Mouse (Mus musculus) monocyte, adult 5-6 weeks (primary cell): Measurements from ENCODE around the gene Nif3l1. TPM values are rescaled to one million over a fixed set of nuclear protein-coding genes. Genes with fewer than 3 reads are reported as not detected.

Experiments
- ATAC-seq: fragments of 153-309, 156-312 bp; replicated peaks from 2 replicates; pipeline ENCODE4 v1.8.0; 2017; ENCODE audit warnings: mild to moderate bottlenecking; ENCODE audit not compliant: low TSS enrichment, insufficient number of reproducible peaks, severe bottlenecking, poor library complexity, low FRiP score
- total RNA-seq: library from RNA; stranded (forward); fragments of 200-1000, 200-491, 200-594 nt; gene quantifications from 3 replicates; pipeline ENCODE4 v1.2.3, GENCODE M21; 2017

Nif3l1 gene
- total RNA-seq, 1 experiment from 2014 or later = 11.5 TPM

GRCm38 (mm10) chr1:58445861-58446260 is 910 bp downstream of the Nif3l1 start:
- ATAC-seq = no peak

- no peak for ATAC-seq
Observed at GRCm38 (mm10) chr1:58447766-58448165, 2.8 kb downstream of the Nif3l1 start.

- no peak for ATAC-seq
Observed at GRCm38 (mm10) chr1:58448396-58448795, 3.4 kb downstream of the Nif3l1 start.

GRCm38 (mm10) chr1:58454316-58454715 is 9.4 kb downstream of the Nif3l1 start:
- no peak for ATAC-seq

- no peak for ATAC-seq
Observed at GRCm38 (mm10) chr1:58458175-58458574, 13.2 kb downstream of the Nif3l1 start.

- ATAC-seq = no peak
Observed at GRCm38 (mm10) chr1:58458867-58459266, 13.9 kb downstream of the Nif3l1 start.

- no peak for ATAC-seq
Observed at GRCm38 (mm10) chr1:58460566-58460965, 15.6 kb downstream of the Nif3l1 start.

- no peak for ATAC-seq
Observed at GRCm38 (mm10) chr1:58463935-58464334, 19.0 kb downstream of the Nif3l1 start.

- no peak for ATAC-seq
Observed at GRCm38 (mm10) chr1:58465042-58465441, 20.1 kb downstream of the Nif3l1 start.

- no peak for ATAC-seq
Observed at GRCm38 (mm10) chr1:58465561-58465960, 20.6 kb downstream of the Nif3l1 start.

- ATAC-seq = no peak
Observed at GRCm38 (mm10) chr1:58475662-58476061, 30.7 kb downstream of the Nif3l1 start.

GRCm38 (mm10) chr1:58482647-58483046 is 37.7 kb downstream of the Nif3l1 start:
- ATAC-seq = no peak

- ATAC-seq = no peak
Observed at GRCm38 (mm10) chr1:58495603-58496002, 50.7 kb downstream of the Nif3l1 start.

GRCm38 (mm10) chr1:58497678-58498077 is 52.7 kb downstream of the Nif3l1 start:
- no peak for ATAC-seq

- no peak for ATAC-seq
Observed at GRCm38 (mm10) chr1:58498758-58499157, 53.8 kb downstream of the Nif3l1 start.

GRCm38 (mm10) chr1:58503134-58503533 is 58.2 kb downstream of the Nif3l1 start:
- no peak for ATAC-seq

GRCm38 (mm10) chr1:58503793-58504370 is 58.9 kb downstream of the Nif3l1 start:
- ATAC-seq = no peak

GRCm38 (mm10) chr1:58504577-58505254 is 59.8 kb downstream of the Nif3l1 start, which contains the start of gene Orc2:
Gene Orc2, minus strand, starts transcription at chr1:58505109.
- ATAC-seq = peak; percentile 98

GRCm38 (mm10) chr1:58507249-58507648 is 62.3 kb downstream of the Nif3l1 start:
- no peak for ATAC-seq
